Mouse (Mus musculus) heart, embryonic 14.5 days (tissue): ENCODE measurements around the gene Shb. TPM values are rescaled to one million over a fixed set of nuclear protein-coding genes. Genes with fewer than 3 reads are reported as not detected.
A peak's percentile ranks its signal among the peaks of the same experiment; 100 is the strongest.

Experiments
- ATAC-seq: fragments of 200-750 bp; cut with Nextera tagmentation; 2 replicates; pipeline ENCODE4 v1.8.0; 2017; ENCODE audit warnings: low read depth, moderate TSS enrichment; ENCODE audit not compliant: insufficient number of reproducible peaks, insufficient read depth, low FRiP score
- H3K27ac ChIP-seq, 2 experiments: fragments of 200-500 bp in 1 of 2; fragments of 300-500 bp in 1 of 2; sonication (generic) in 1 of 2; replicated peaks in 1 of 2; 2 replicates each; pipeline ENCODE4 v1.5.1; 2012 to 2014; ENCODE audit warnings: low read depth in 2 of 2, low read length in 2 of 2, control low read depth in 1 of 2, mild to moderate bottlenecking in 1 of 2, mixed read lengths in 1 of 2; ENCODE audit not compliant: control insufficient read depth in 1 of 2, insufficient read depth in 1 of 2
- H3K27me3 ChIP-seq: fragments of 300-500 bp; sonication (generic); 2 replicates; pipeline ENCODE4 v1.6.1; 2014; ENCODE audit warnings: mild to moderate bottlenecking, low read length, control low read depth; ENCODE audit not compliant: control insufficient read depth, insufficient read depth
- H3K36me3 ChIP-seq: fragments of 300-500 bp; sonication (generic); 2 replicates; pipeline ENCODE4 v1.6.1; 2014; ENCODE audit warnings: mild to moderate bottlenecking, control low read depth, low read length, mixed read lengths; ENCODE audit not compliant: control insufficient read depth, insufficient read depth
- H3K4me1 ChIP-seq, 2 experiments: fragments of 200-500 bp in 1 of 2; fragments of 300-500 bp in 1 of 2; sonication (generic) in 1 of 2; 2 replicates each; pipeline ENCODE4 v1.6.1; 2012 to 2014; ENCODE audit warnings: low read length in 2 of 2, control low read depth in 1 of 2, mixed read lengths in 1 of 2; ENCODE audit not compliant: control insufficient read depth in 2 of 2, insufficient read depth in 2 of 2
- H3K4me2 ChIP-seq: fragments of 300-500 bp; sonication (generic); 2 replicates; pipeline ENCODE4 v1.6.1; 2014; ENCODE audit warnings: mild to moderate bottlenecking, low read length
- H3K4me3 ChIP-seq, 2 experiments: fragments of 200-500 bp in 1 of 2; fragments of 300-500 bp in 1 of 2; sonication (generic) in 1 of 2; 2 replicates each; pipeline ENCODE4 v1.5.1; 2012 to 2014; ENCODE audit warnings: low read length in 2 of 2, mild to moderate bottlenecking in 2 of 2, control low read depth in 1 of 2, low read depth in 1 of 2, moderate library complexity in 1 of 2; ENCODE audit not compliant: control insufficient read depth in 1 of 2, insufficient read depth in 1 of 2
- H3K9ac ChIP-seq: fragments of 300-500 bp; sonication (generic); 2 replicates; pipeline ENCODE4 v1.6.1; 2014; ENCODE audit warnings: mild to moderate bottlenecking, low read length
- H3K9me3 ChIP-seq: fragments of 300-500 bp; sonication (generic); 2 replicates; pipeline ENCODE4 v1.6.1; 2016; ENCODE audit warnings: low read length, control low read depth; ENCODE audit not compliant: control insufficient read depth
- WGBS: fragments of 180-500 bp; shearing (Covaris S2); extraction: QIAGEN DNeasy Blood & Tissue Kit; methylation state at CpG from one replicate; pipeline ENCODE4 v1.1.7; 2014; 5-methylcytosine and 5-hydroxymethylcytosine counted together
- polyA plus RNA-seq: library from polyadenylated mRNA; unstranded; fragments of >200 nt; fragmentation: Nextera tagmentation; extraction: Ambion mirVana; gene quantifications from 2 replicates; pipeline ENCODE4 v1.2.1, GENCODE M21; 2014

Gene Shb
- polyA plus RNA-seq, 1 experiment from 2014 or later = 19.0 TPM

DNA sequence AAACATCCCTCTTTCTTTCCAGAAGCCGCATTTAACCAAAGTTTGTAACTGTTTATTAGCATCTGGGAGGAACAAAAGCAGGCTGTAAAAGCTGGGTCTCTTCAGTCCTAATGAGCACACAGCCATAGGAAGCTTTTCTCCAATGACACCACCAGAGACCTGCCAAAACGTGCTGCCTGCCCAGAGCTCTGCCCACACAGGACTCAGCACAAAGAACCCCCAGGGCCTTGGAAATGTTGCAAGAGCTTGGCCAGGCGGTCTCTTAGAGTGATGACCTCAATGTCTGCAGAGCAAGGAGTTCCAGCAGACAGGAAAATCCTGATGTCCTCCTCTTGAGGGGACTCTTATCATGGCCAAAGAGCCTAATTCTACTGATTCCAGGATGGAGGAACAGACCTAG is 28.5 kb downstream of the Shb start:
- no peaks in the 10 kb centered on the region for H3K27me3 ChIP-seq
- ATAC-seq = no peak
- no peak overlapping the region for H3K4me3 ChIP-seq
- 55% methylated on average over 3 of the region's 3 CpGs for WGBS
- H3K4me1 ChIP-seq = peaks cover 61 to 77% of the 10 kb centered on the region in 2 experiments
- no peak overlapping the region for H3K4me2 ChIP-seq
- H3K36me3 ChIP-seq = no peaks in the 10 kb centered on the region
- H3K9me3 ChIP-seq = no peaks in the 10 kb centered on the region
- no peak overlapping the region for H3K9ac ChIP-seq
- H3K27ac ChIP-seq = peak overlapping the region in 1 of 2 experiments; percentile 4; a peak in 1 of 4 replicates

DNA sequence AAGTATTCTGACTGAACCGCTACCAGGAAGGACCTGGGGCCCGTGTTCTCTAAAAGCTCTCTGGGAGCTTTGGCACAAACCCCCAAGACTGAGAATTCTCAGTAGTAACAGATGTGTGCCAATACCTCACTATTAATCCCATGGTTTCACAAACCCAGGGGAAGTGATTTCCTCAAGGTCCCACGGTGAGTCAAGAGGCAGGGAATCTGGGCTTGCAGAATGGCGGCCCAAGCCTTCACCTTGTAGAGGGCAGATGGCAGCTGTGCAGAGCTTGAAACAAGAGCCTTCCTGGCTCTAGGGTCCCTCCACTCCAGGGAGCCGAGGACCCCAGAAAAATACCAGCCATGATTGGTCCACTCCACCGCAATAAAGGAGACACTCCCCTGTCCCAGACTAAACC is 28.9 kb downstream of the Shb start:
- peaks cover 63 to 79% of the 10 kb centered on the region in 2 experiments for H3K4me1 ChIP-seq
- no peak overlapping the region for H3K27ac ChIP-seq
- H3K4me3 ChIP-seq = no peak overlapping the region
- H3K9ac ChIP-seq = no peak overlapping the region
- H3K4me2 ChIP-seq = no peak overlapping the region
- no peaks in the 10 kb centered on the region for H3K9me3 ChIP-seq
- WGBS = 85% methylated on average over 6 of the region's 6 CpGs
- H3K27me3 ChIP-seq = no peaks in the 10 kb centered on the region
- no peaks in the 10 kb centered on the region for H3K36me3 ChIP-seq
- no peak for ATAC-seq

DNA sequence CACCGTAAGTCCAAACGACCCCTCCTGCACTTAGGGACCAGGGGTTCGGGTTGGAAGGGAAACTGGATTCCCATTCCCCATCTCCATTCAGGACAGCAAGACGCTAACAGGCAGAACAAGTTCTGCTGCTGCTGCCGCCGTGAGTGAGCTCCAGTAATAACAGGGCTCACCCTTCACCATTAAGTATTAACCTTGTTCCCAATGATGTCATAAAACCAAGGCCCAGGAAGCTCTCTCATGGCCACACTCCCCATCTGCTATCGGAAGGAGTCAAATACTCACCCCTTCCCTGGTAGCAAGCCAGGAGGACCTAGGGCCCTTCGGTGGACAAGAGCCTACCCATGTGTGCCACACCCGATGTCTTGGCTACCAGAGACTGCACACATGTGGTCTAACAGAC is 30.3 kb downstream of the Shb start:
- Histone ChIP-seq H3K9me3 (no peaks in the 10 kb centered on the region), H3K9ac (no peak overlapping the region), H3K4me1 (peaks cover 61 to 79% of the 10 kb centered on the region in 2 experiments), H3K4me3 (no peak overlapping the region), H3K27me3 (no peaks in the 10 kb centered on the region), H3K36me3 (no peaks in the 10 kb centered on the region), H3K27ac (no peak overlapping the region), H3K4me2 (no peak overlapping the region)
- WGBS = 81% methylated on average over 9 of the region's 9 CpGs
- ATAC-seq = no peak

DNA sequence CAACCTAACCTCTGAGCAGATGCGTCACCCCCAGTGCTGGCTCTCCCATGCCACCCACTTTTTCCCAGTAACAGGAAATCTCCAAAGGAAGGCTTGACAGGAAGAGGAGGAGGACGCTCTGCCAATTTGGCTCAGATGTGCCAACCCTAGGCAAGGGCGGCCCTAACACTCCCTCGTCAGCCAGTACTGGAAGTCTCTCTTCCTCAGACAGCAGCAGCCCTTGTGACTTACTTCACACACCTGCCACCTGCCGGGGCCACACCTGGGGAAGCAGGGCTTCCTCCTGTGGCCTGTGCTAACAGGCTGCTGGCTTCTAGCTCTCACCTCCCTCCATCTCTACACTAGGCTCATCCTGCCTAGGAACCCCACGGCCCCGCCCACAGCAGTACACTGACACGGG is 31.9 kb downstream of the Shb start:
- WGBS = 61% methylated on average over 8 of the region's 8 CpGs
- H3K9me3 ChIP-seq = no peaks in the 10 kb centered on the region
- H3K36me3 ChIP-seq = no peaks in the 10 kb centered on the region
- no peak for ATAC-seq
- H3K27ac ChIP-seq = no peak overlapping the region
- H3K4me1 ChIP-seq = peaks cover 63 to 79% of the 10 kb centered on the region in 2 experiments
- H3K27me3 ChIP-seq = no peaks in the 10 kb centered on the region
- no peak overlapping the region for H3K4me2 ChIP-seq
- no peak overlapping the region for H3K4me3 ChIP-seq
- no peak overlapping the region for H3K9ac ChIP-seq

DNA sequence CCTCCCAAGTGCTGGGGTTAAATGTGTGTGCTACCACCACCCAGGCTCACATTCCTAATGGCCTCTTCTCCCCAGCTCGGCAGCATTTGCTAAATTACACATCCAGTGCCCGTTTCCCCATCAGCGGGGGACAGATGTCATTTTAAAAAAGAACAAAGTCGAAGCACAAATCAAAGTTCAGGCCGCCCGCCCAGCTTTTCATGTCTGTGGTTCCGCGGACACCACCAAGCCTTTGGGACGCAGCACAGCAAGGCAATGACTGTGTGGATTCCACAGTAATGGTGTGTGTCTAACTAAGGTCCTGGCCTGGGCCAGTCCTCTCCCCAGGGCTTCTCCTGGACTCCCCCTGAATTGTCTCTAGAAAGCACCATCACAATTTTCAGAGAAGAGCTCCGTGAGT is 32.7 kb downstream of the Shb start:
- Histone ChIP-seq H3K4me2 (no peak overlapping the region), H3K4me3 (no peak overlapping the region), H3K9me3 (no peaks in the 10 kb centered on the region), H3K9ac (no peak overlapping the region), H3K27ac (no peak overlapping the region), H3K36me3 (no peaks in the 10 kb centered on the region), H3K27me3 (no peaks in the 10 kb centered on the region), H3K4me1 (peaks cover 68 to 81% of the 10 kb centered on the region in 2 experiments)
- WGBS = 62% methylated on average over 10 of the region's 10 CpGs
- ATAC-seq = no peak

DNA sequence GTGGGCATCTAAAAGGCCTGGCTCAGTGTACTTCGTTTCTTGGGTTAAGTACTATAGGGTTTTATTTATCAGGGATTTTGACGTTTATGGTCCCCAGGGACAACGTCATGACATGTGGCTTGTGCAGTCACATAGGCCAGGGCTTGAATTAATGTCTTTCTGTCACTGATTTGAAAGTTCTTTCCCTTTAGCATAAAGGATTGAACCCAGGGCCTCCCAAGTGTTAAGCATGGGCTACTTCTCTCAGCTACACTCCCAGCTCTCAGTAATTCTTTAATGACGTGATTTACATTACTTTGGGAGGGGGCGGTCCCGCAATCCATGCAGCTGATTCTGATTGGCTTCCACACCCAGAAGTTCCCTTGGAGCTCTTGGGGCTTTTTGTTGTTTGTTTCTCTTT is 33.2 kb downstream of the Shb start:
- no peak overlapping the region for H3K4me3 ChIP-seq
- no peak overlapping the region for H3K27ac ChIP-seq
- H3K9ac ChIP-seq = peak overlapping the region; percentile 39; the same call in 1 of the 2 replicates

DNA sequence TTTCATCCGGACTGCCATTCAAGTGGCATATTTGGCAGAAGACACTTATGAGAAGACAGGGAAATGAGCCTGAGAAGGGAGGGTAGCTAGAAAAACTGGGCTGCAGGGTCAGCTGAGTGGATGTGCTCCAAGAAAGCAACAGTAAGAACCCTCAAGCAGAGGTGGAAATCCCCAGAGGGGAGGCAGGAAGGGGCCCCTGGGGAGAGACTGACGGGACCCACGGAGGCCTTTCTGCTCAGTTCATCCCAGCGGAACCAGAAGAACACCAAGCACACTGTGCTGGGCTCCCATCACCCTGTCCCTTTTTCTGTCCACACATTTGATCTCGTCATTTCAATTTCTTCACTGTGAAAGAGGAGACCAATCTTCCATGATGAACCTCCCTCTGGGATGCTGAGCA is 33.9 kb downstream of the Shb start:
- no peak overlapping the region for H3K4me2 ChIP-seq
- H3K9me3 ChIP-seq = no peaks in the 10 kb centered on the region
- ATAC-seq = no peak
- no peak overlapping the region for H3K4me3 ChIP-seq
- H3K9ac ChIP-seq = 0 out of 2 replicates have a peak overlapping the region, but pooled peaks have one; percentile 39
- no peaks in the 10 kb centered on the region for H3K36me3 ChIP-seq
- no peaks in the 10 kb centered on the region for H3K27me3 ChIP-seq
- no peak overlapping the region for H3K27ac ChIP-seq
- WGBS = 60% methylated on average over 5 of the region's 5 CpGs
- H3K4me1 ChIP-seq = peaks cover 70 to 83% of the 10 kb centered on the region in 2 experiments

More for the DNA sequence above, 33.2 kb downstream of the Shb start:
- H3K27me3 ChIP-seq = no peaks in the 10 kb centered on the region
- H3K4me1 ChIP-seq = peaks cover 66 to 81% of the 10 kb centered on the region in 2 experiments
- 46% methylated on average over 6 of the region's 6 CpGs for WGBS
- H3K4me2 ChIP-seq = no peak overlapping the region
- no peaks in the 10 kb centered on the region for H3K9me3 ChIP-seq
- no peak for ATAC-seq
- no peaks in the 10 kb centered on the region for H3K36me3 ChIP-seq

DNA sequence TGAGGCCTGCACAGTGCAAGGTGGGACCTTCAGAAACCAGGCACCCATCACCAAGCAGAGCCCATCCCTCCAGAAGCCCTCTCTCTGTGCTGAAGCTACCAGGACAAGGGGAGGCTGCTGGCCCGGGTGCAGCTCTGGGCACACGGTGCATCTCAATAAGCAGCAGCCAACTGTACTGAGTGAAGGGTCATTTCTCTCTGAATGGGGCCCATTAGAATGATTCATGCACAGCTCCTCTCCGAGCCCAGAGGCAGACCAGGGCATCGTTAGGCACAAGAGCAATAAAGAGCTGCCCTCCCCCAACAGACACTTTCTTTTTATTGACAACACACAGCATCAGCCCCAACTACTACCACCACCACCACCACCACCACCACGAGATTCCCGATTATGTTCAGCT is 35.0 kb downstream of the Shb start:
- no peaks in the 10 kb centered on the region for H3K9me3 ChIP-seq
- no peak overlapping the region for H3K4me2 ChIP-seq
- no peak for ATAC-seq
- H3K4me3 ChIP-seq = no peak overlapping the region
- H3K9ac ChIP-seq = no peak overlapping the region
- H3K27me3 ChIP-seq = no peaks in the 10 kb centered on the region
- H3K4me1 ChIP-seq = peaks cover 79 to 93% of the 10 kb centered on the region in 2 experiments
- WGBS = 70% methylated on average over 6 of the region's 6 CpGs
- H3K36me3 ChIP-seq = no peaks in the 10 kb centered on the region
- no peak overlapping the region for H3K27ac ChIP-seq
